Mouse (Mus musculus) forebrain, embryonic 16.5 days (tissue): ENCODE results near the gene Wwox. TPM values are rescaled to one million over a fixed set of nuclear protein-coding genes. Genes with fewer than 3 reads are reported as not detected.
A peak's percentile ranks its signal among the peaks of the same experiment; 100 is the strongest.

Source experiments
- ATAC-seq: fragments of 200-750 bp; cut with Nextera tagmentation; 2 replicates; pipeline ENCODE4 v1.8.0; 2017; ENCODE audit warnings: mild to moderate bottlenecking, moderate library complexity
- H3K27ac ChIP-seq: fragments of 300-500 bp; sonication (generic); 2 replicates; pipeline ENCODE4 v1.5.1; 2014; ENCODE audit warnings: low read length, control low read depth
- H3K27me3 ChIP-seq: fragments of 300-500 bp; sonication (generic); replicated peaks from 2 replicates; pipeline ENCODE4 v1.6.1; 2014; ENCODE audit warnings: low read length; ENCODE audit not compliant: control insufficient read depth, insufficient read depth
- H3K36me3 ChIP-seq: fragments of 300-500 bp; sonication (generic); 2 replicates; pipeline ENCODE4 v1.6.1; 2014; ENCODE audit not compliant: control insufficient read depth, insufficient read depth
- H3K4me1 ChIP-seq: fragments of 300-500 bp; sonication (generic); replicated peaks from 2 replicates; pipeline ENCODE4 v1.6.1; 2014; ENCODE audit warnings: low read length; ENCODE audit not compliant: control insufficient read depth, insufficient read depth
- H3K4me2 ChIP-seq: fragments of 300-500 bp; sonication (generic); 2 replicates; pipeline ENCODE4 v1.6.1; 2014; ENCODE audit warnings: mild to moderate bottlenecking, low read length, control low read depth
- H3K4me3 ChIP-seq: fragments of 300-500 bp; sonication (generic); replicated peaks from 2 replicates; pipeline ENCODE4 v1.5.1; 2014; ENCODE audit warnings: mild to moderate bottlenecking, low read length, control low read depth
- H3K9ac ChIP-seq: fragments of 300-500 bp; sonication (generic); replicated peaks from 2 replicates; pipeline ENCODE4 v1.6.1; 2014; ENCODE audit warnings: low read depth, low read length, control low read depth
- H3K9me3 ChIP-seq: fragments of 300-500 bp; sonication (generic); 2 replicates; pipeline ENCODE4 v1.6.1; 2016; ENCODE audit warnings: low read length; ENCODE audit not compliant: control insufficient read depth
- WGBS: fragments of 180-500 bp; shearing (Covaris S2); extraction: QIAGEN DNeasy Blood & Tissue Kit; methylation state at CpG from one replicate; pipeline ENCODE4 v1.1.7; 2014; 5-methylcytosine and 5-hydroxymethylcytosine counted together
- polyA plus RNA-seq: library from polyadenylated mRNA; unstranded; fragments of >200 nt; fragmentation: Nextera tagmentation; extraction: Ambion mirVana; gene quantifications from 2 replicates; pipeline ENCODE4 v1.2.1, GENCODE M21; 2015

Gene Wwox
- polyA plus RNA-seq, 1 experiment from 2014 or later = 11.4 TPM

- H3K27ac ChIP-seq = no peak overlapping the region
- H3K4me2 ChIP-seq = no peak overlapping the region
- no peak overlapping the region for H3K9ac ChIP-seq
- H3K4me3 ChIP-seq = no peak overlapping the region
- H3K9me3 ChIP-seq = no peaks in the 10 kb centered on the region
- 59% methylated on average over 4 of the region's 4 CpGs for WGBS
- H3K4me1 ChIP-seq = no peaks in the 10 kb centered on the region
- 0 out of 2 replicates have a peak, but pooled peaks cover 2% of the 10 kb centered on the region for H3K27me3 ChIP-seq
- no peaks in the 10 kb centered on the region for H3K36me3 ChIP-seq
- peak; percentile 58 for ATAC-seq
Measured at GRCm38 (mm10) chr8:114694566-114695198, 255.2 kb downstream of the Wwox start.

GRCm38 (mm10) chr8:114703517-114703916 lies 264.1 kb downstream of the Wwox start:
- H3K4me3 ChIP-seq = no peak overlapping the region
- no peak for ATAC-seq
- H3K27me3 ChIP-seq = no peaks in the 10 kb centered on the region
- H3K4me2 ChIP-seq = no peak overlapping the region
- H3K9me3 ChIP-seq = no peaks in the 10 kb centered on the region
- WGBS = 58% methylated on average over 5 of the region's 5 CpGs
- H3K27ac ChIP-seq = no peak overlapping the region
- H3K9ac ChIP-seq = no peak overlapping the region
- H3K4me1 ChIP-seq = no peaks in the 10 kb centered on the region; the same call in 1 of the 2 replicates
- H3K36me3 ChIP-seq = no peaks in the 10 kb centered on the region

- H3K4me3 ChIP-seq = no peak overlapping the region
- no peak overlapping the region for H3K4me2 ChIP-seq
- WGBS = 46% methylated on average over 15 of the region's 15 CpGs
Measured at GRCm38 (mm10) chr8:114707538-114708138, 268.2 kb downstream of the Wwox start.

GRCm38 (mm10) chr8:114715318-114716070 lies 276.0 kb downstream of the Wwox start:
- Histone ChIP-seq H3K4me2 (no peak overlapping the region), H3K9ac (no peak overlapping the region), H3K4me3 (no peak overlapping the region), H3K36me3 (no peaks in the 10 kb centered on the region), H3K9me3 (no peaks in the 10 kb centered on the region), H3K27ac (no peak overlapping the region), H3K27me3 (no peaks in the 10 kb centered on the region), H3K4me1 (no peaks in the 10 kb centered on the region)
- ATAC-seq = no peak
- WGBS = 50% methylated on average over 13 of the region's 13 CpGs

More at GRCm38 (mm10) chr8:114707538-114708138, 268.2 kb downstream of the Wwox start:
- no peaks in the 10 kb centered on the region; the same call in 1 of the 2 replicates for H3K4me1 ChIP-seq
- no peaks in the 10 kb centered on the region for H3K9me3 ChIP-seq
- no peaks in the 10 kb centered on the region for H3K27me3 ChIP-seq
- H3K27ac ChIP-seq = no peak overlapping the region
- no peaks in the 10 kb centered on the region for H3K36me3 ChIP-seq
- ATAC-seq = no peak
- H3K9ac ChIP-seq = no peak overlapping the region

- no peak overlapping the region for H3K27ac ChIP-seq
- ATAC-seq = no peak
Measured at GRCm38 (mm10) chr8:114716546-114717255, 277.2 kb downstream of the Wwox start.

GRCm38 (mm10) chr8:114718821-114719220 lies 279.4 kb downstream of the Wwox start:
- WGBS = 63% methylated on average over 4 of the region's 4 CpGs
- H3K4me2 ChIP-seq = no peak overlapping the region
- ATAC-seq = no peak

More at GRCm38 (mm10) chr8:114716546-114717255, 277.2 kb downstream of the Wwox start:
- Histone ChIP-seq H3K4me1 (no peaks in the 10 kb centered on the region), H3K27me3 (no peaks in the 10 kb centered on the region), H3K9ac (no peak overlapping the region), H3K36me3 (no peaks in the 10 kb centered on the region), H3K9me3 (no peaks in the 10 kb centered on the region), H3K4me3 (no peak overlapping the region), H3K4me2 (no peak overlapping the region)
- WGBS = 78% methylated on average over 14 of the region's 14 CpGs

GRCm38 (mm10) chr8:114722611-114723010 lies 283.2 kb downstream of the Wwox start:
- no peak for ATAC-seq
- Histone ChIP-seq H3K9ac (no peak overlapping the region), H3K4me3 (no peak overlapping the region), H3K9me3 (no peaks in the 10 kb centered on the region), H3K4me2 (no peak overlapping the region), H3K27ac (no peak overlapping the region), H3K4me1 (no peaks in the 10 kb centered on the region), H3K36me3 (no peaks in the 10 kb centered on the region), H3K27me3 (no peaks in the 10 kb centered on the region)
- WGBS = 65% methylated on average over 5 of the region's 5 CpGs

More at GRCm38 (mm10) chr8:114718821-114719220, 279.4 kb downstream of the Wwox start:
- Histone ChIP-seq H3K27me3 (no peaks in the 10 kb centered on the region), H3K36me3 (no peaks in the 10 kb centered on the region), H3K9ac (no peak overlapping the region), H3K9me3 (no peaks in the 10 kb centered on the region), H3K27ac (no peak overlapping the region), H3K4me1 (no peaks in the 10 kb centered on the region), H3K4me3 (no peak overlapping the region)

GRCm38 (mm10) chr8:114731260-114732140 lies 292.0 kb downstream of the Wwox start:
- no peak for ATAC-seq
- Histone ChIP-seq H3K27ac (no peak overlapping the region), H3K9me3 (no peaks in the 10 kb centered on the region), H3K9ac (no peak overlapping the region), H3K4me3 (no peak overlapping the region), H3K27me3 (peaks cover 10% of the 10 kb centered on the region; the same call in 1 of the 2 replicates), H3K4me2 (peak overlapping the region; percentile 24), H3K4me1 (peaks cover 7% of the 10 kb centered on the region), H3K36me3 (no peaks in the 10 kb centered on the region)
- 11% methylated on average over 17 of the region's 17 CpGs for WGBS
